Mouse (Mus musculus) bone marrow macrophage, adult 2 months (primary cell): Measurements from ENCODE around the gene Ugt2a2.

Experiments used
- CTCF ChIP-seq: IDR thresholded peaks from 2 replicates; pipeline ENCODE4 v1.5.1; 2012; ENCODE audit warnings: low read depth, mild to moderate bottlenecking, low read length, moderate library complexity
- POLR2A ChIP-seq: IDR thresholded peaks from 2 replicates; pipeline ENCODE4 v1.6.1; 2012; ENCODE audit warnings: mild to moderate bottlenecking, low read depth, low read length, borderline replicate concordance

DNA sequence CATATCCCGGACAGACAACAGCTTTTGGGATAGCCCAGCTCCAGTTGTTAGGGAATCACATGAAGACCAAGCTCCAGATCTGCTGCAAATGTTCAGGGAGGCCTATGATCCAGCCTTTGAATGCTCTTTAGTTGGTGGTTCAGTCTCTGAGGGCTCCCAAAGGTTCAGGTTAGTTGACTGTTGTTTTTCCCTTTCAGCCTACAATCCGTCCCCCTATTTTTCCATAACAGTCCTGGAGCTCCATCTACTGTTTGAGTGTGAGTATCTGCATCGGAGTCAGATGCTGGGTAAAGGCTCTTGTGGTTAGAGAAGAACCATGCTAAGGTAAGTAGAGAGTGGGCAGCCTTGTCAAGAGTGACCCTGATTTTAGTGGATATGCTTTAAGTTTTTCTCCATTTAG is 45.8 kb downstream of the Ugt2a2 start:
- no peak for TF ChIP-seq CTCF
- TF ChIP-seq POLR2A, result no peak
